Mouse (Mus musculus): ENCODE measurements around the gene Epor. TPM values are rescaled to one million over a fixed set of nuclear protein-coding genes. Genes with fewer than 3 reads are reported as not detected.

Gene Epor
- total and polyA plus RNA-seq, 2 experiments from 2014 or later = 0.89 to 2.3 TPM

- Histone ChIP-seq H3K4me1 (ENCODE audit: insufficient read depth, low read length) (peaks cover 16% of the 10 kb centered on the region), H3K4me3 (ENCODE audit: low read length) (peak overlapping the region; percentile 41), H3K36me3 (ENCODE audit: insufficient read depth, low read length) (no peaks in the 10 kb centered on the region), H3K27ac (no peak overlapping the region), H3K27me3 (ENCODE audit: insufficient read depth, low read length) (peaks cover 27% of the 10 kb centered on the region), H3K9ac (replicated peaks; ENCODE audit: low read length) (peak overlapping the region; percentile 45; the same call in 1 of the 2 replicates), H3K4me2 (ENCODE audit: low read depth, low read length) (peak overlapping the region; percentile 73), H3K9me3 (ENCODE audit: low read length) (no peaks in the 10 kb centered on the region)
- no peak for DNase-seq (ENCODE audit: low spot score)
- no peak for ATAC-seq
- TF ChIP-seq CTCF (IDR thresholded peaks at IDR 0.05; ENCODE audit: low read depth) = no peak
- WGBS = 10% methylated on average over 36 of the region's 36 CpGs
These were observed 24.5 kb upstream of the Epor start for GRCm38 (mm10) chr9:21987592-21988342.

- 31% methylated on average over 3 of the region's 3 CpGs for WGBS
- H3K4me2 ChIP-seq (ENCODE audit: low read depth, low read length) = no peak overlapping the region
- H3K4me3 ChIP-seq (ENCODE audit: low read length) = no peak overlapping the region
- no peaks in the 10 kb centered on the region for H3K36me3 ChIP-seq (ENCODE audit: insufficient read depth, low read length)
- H3K27ac ChIP-seq = no peak overlapping the region
- peaks cover 11% of the 10 kb centered on the region for H3K4me1 ChIP-seq (ENCODE audit: insufficient read depth, low read length)
- H3K9me3 ChIP-seq (ENCODE audit: low read length) = no peaks in the 10 kb centered on the region
- no peak for TF ChIP-seq CTCF (IDR thresholded peaks at IDR 0.05; ENCODE audit: low read depth)
- no peak for ATAC-seq
- H3K9ac ChIP-seq (replicated peaks; ENCODE audit: low read length) = no peak overlapping the region
- H3K27me3 ChIP-seq (ENCODE audit: insufficient read depth, low read length) = peaks cover 9% of the 10 kb centered on the region
- no peak for DNase-seq (ENCODE audit: low spot score)
These were observed 20.6 kb upstream of the Epor start for GRCm38 (mm10) chr9:21983911-21984310.

- no peaks in the 10 kb centered on the region for H3K27me3 ChIP-seq (ENCODE audit: insufficient read depth, low read length)
- H3K4me2 ChIP-seq (ENCODE audit: low read depth, low read length) = no peak overlapping the region
- TF ChIP-seq CTCF (IDR thresholded peaks at IDR 0.05; ENCODE audit: low read depth) = no peak
- ATAC-seq (no peak), DNase-seq (ENCODE audit: low spot score) (no peak)
- H3K36me3 ChIP-seq (ENCODE audit: insufficient read depth, low read length) = no peaks in the 10 kb centered on the region
- no peak overlapping the region for H3K9ac ChIP-seq (replicated peaks; ENCODE audit: low read length)
- 90% methylated on average over 4 of the region's 4 CpGs for WGBS
- H3K4me3 ChIP-seq (ENCODE audit: low read length) = no peak overlapping the region
- H3K9me3 ChIP-seq (ENCODE audit: low read length) = no peaks in the 10 kb centered on the region
- no peaks in the 10 kb centered on the region for H3K4me1 ChIP-seq (ENCODE audit: insufficient read depth, low read length)
- no peak overlapping the region for H3K27ac ChIP-seq
These were observed 15.3 kb upstream of the Epor start for GRCm38 (mm10) chr9:21978398-21979128.

GRCm38 (mm10) chr9:21977972-21978371, 14.7 kb upstream of the Epor start:
- H3K27ac ChIP-seq = no peak overlapping the region
- H3K36me3 ChIP-seq (ENCODE audit: insufficient read depth, low read length) = no peaks in the 10 kb centered on the region
- H3K4me3 ChIP-seq (ENCODE audit: low read length) = no peak overlapping the region
- H3K9me3 ChIP-seq (ENCODE audit: low read length) = no peaks in the 10 kb centered on the region
- peak; percentile 65 for TF ChIP-seq CTCF (IDR thresholded peaks at IDR 0.05; ENCODE audit: low read depth)
- H3K9ac ChIP-seq (replicated peaks; ENCODE audit: low read length) = no peak overlapping the region
- DNase-seq (ENCODE audit: low spot score) (no peak), ATAC-seq (no peak)
- no peaks in the 10 kb centered on the region for H3K27me3 ChIP-seq (ENCODE audit: insufficient read depth, low read length)
- 37% methylated on average over 2 of the region's 2 CpGs for WGBS
- no peak overlapping the region for H3K4me2 ChIP-seq (ENCODE audit: low read depth, low read length)
- H3K4me1 ChIP-seq (ENCODE audit: insufficient read depth, low read length) = no peaks in the 10 kb centered on the region

- H3K27ac ChIP-seq = no peak overlapping the region
- H3K4me3 ChIP-seq (ENCODE audit: low read length) = no peak overlapping the region
- H3K36me3 ChIP-seq (ENCODE audit: insufficient read depth, low read length) = no peaks in the 10 kb centered on the region
- no peak for TF ChIP-seq CTCF (IDR thresholded peaks at IDR 0.05; ENCODE audit: low read depth)
- WGBS = 61% methylated on average over 5 of the region's 5 CpGs
- no peaks in the 10 kb centered on the region for H3K9me3 ChIP-seq (ENCODE audit: low read length)
- H3K4me1 ChIP-seq (ENCODE audit: insufficient read depth, low read length) = no peaks in the 10 kb centered on the region
- ATAC-seq (0 out of 2 replicates have a peak, but pooled peaks have one; percentile 19), DNase-seq (ENCODE audit: low spot score) (no peak)
- H3K4me2 ChIP-seq (ENCODE audit: low read depth, low read length) = no peak overlapping the region
- no peak overlapping the region for H3K9ac ChIP-seq (replicated peaks; ENCODE audit: low read length)
- no peaks in the 10 kb centered on the region for H3K27me3 ChIP-seq (ENCODE audit: insufficient read depth, low read length)
These were observed 14.0 kb upstream of the Epor start for GRCm38 (mm10) chr9:21977331-21977730.

DNA sequence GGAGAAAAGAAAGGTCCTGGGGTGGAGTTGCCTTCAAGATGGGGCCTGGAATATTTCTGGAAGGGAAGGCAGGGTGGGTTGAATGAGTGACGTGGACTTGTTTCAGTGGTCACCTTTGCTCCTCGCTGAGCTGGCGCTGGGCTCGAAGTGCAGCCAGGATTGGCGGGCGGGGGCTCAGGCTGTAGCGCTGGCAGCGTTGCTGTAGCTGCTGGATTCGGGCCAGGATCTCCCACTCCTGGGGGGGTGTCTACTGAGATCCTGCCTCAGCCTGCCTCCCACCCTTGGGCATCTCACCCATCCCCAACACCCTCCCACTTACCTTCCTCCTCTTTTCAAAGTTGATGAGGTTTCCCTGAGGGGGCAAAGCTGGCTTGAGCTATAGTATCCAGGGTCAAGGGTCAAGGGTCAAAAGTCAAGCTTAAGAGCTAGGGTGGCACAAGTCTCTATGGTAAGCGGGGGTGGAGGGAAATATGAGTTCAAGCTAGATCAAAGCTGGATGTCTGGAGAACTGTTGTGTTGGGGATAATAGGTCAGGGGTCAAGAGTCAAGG, 13.4 kb upstream of the Epor start:
- ATAC-seq (no peak), DNase-seq (ENCODE audit: low spot score) (no peak)
- Histone ChIP-seq H3K4me2 (ENCODE audit: low read depth, low read length) (no peak overlapping the region), H3K4me1 (ENCODE audit: insufficient read depth, low read length) (no peaks in the 10 kb centered on the region), H3K4me3 (ENCODE audit: low read length) (no peak overlapping the region), H3K27me3 (ENCODE audit: insufficient read depth, low read length) (no peaks in the 10 kb centered on the region), H3K36me3 (ENCODE audit: insufficient read depth, low read length) (no peaks in the 10 kb centered on the region), H3K9ac (replicated peaks; ENCODE audit: low read length) (no peak overlapping the region), H3K27ac (no peak overlapping the region), H3K9me3 (ENCODE audit: low read length) (no peaks in the 10 kb centered on the region)
- TF ChIP-seq CTCF (IDR thresholded peaks at IDR 0.05; ENCODE audit: low read depth) = no peak
- whole genome bisulfite sequencing = 78% methylated on average over 10 of the region's 10 CpGs
